Mouse (Mus musculus) lung, postnatal 0 days (tissue): ENCODE measurements around the gene Emid1. TPM values are rescaled to one million over a fixed set of nuclear protein-coding genes. Genes with fewer than 3 reads are reported as not detected.
A peak's percentile ranks its signal among the peaks of the same experiment; 100 is the strongest.

Experiments used
- ATAC-seq: fragments of 200-750 bp; cut with Nextera tagmentation; 2 replicates; pipeline ENCODE4 v1.8.0; 2017; ENCODE audit warnings: moderate library complexity
- DNase-seq: peaks from one replicate; pipeline ENCODE4 v3.0.0-alpha.2; 2016; ENCODE audit warnings: low spot score
- H3K27ac ChIP-seq: fragments of 300-500 bp; sonication (generic); 2 replicates; pipeline ENCODE4 v1.5.1; 2014; ENCODE audit warnings: antibody characterized with exemption, mild to moderate bottlenecking, low read length, mixed read lengths
- H3K27me3 ChIP-seq: fragments of 300-500 bp; sonication (generic); replicated peaks from 2 replicates; pipeline ENCODE4 v1.6.1; 2014; ENCODE audit warnings: low read length, mixed read lengths; ENCODE audit not compliant: insufficient read depth
- H3K36me3 ChIP-seq: fragments of 300-500 bp; sonication (generic); 2 replicates; pipeline ENCODE4 v1.6.1; 2014; ENCODE audit warnings: low read length, mixed read lengths; ENCODE audit not compliant: insufficient read depth
- H3K4me1 ChIP-seq: fragments of 300-500 bp; sonication (generic); 2 replicates; pipeline ENCODE4 v1.6.1; 2014; ENCODE audit warnings: antibody characterized with exemption, low read depth, low read length, mixed read lengths; ENCODE audit not compliant: insufficient read depth
- H3K4me2 ChIP-seq: fragments of 300-500 bp; sonication (generic); replicated peaks from 2 replicates; pipeline ENCODE4 v1.6.1; 2014; ENCODE audit warnings: low read depth, mild to moderate bottlenecking, low read length, moderate library complexity, mixed read lengths
- H3K4me3 ChIP-seq: fragments of 300-500 bp; sonication (generic); 2 replicates; pipeline ENCODE4 v1.5.1; 2014; ENCODE audit warnings: low read depth, low read length
- H3K9ac ChIP-seq: fragments of 300-500 bp; sonication (generic); replicated peaks from 2 replicates; pipeline ENCODE4 v1.6.1; 2014; ENCODE audit warnings: low read depth, mild to moderate bottlenecking
- H3K9me3 ChIP-seq: fragments of 300-500 bp; sonication (generic); 2 replicates; pipeline ENCODE4 v1.6.1; 2016; ENCODE audit warnings: low read length, mixed read lengths
- CTCF ChIP-seq: IDR thresholded peaks from 2 replicates; pipeline ENCODE4 v1.5.1; 2016; ENCODE audit warnings: antibody characterized with exemption, mild to moderate bottlenecking
- EP300 ChIP-seq: IDR thresholded peaks from 2 replicates; pipeline ENCODE4 v1.6.1; 2016; ENCODE audit warnings: antibody characterized with exemption, mild to moderate bottlenecking, control low read depth
- WGBS: fragments of 180-500 bp; shearing (Covaris S2); extraction: QIAGEN DNeasy Blood & Tissue Kit; methylation state at CpG from one replicate; pipeline ENCODE4 v1.1.7; 2014; 5-methylcytosine and 5-hydroxymethylcytosine counted together
- polyA plus RNA-seq: library from polyadenylated mRNA; unstranded; fragments of >200 nt; fragmentation: Nextera tagmentation; extraction: Ambion mirVana; gene quantifications from 2 replicates; pipeline ENCODE4 v1.2.1, GENCODE M21; 2015

Emid1 gene
- polyA plus RNA-seq, 1 experiment from 2014 or later: 67.5 TPM

GRCm38 (mm10) chr11:5141965-5142364 is 10.1 kb downstream of the Emid1 start:
- TF ChIP-seq EP300: no peak
- TF ChIP-seq CTCF: no peak
- Histone ChIP-seq H3K27me3 (no peaks in the 10 kb centered on the region), H3K4me1 (peaks cover 19% of the 10 kb centered on the region), H3K4me3 (no peak overlapping the region), H3K4me2 (no peak overlapping the region), H3K27ac (no peak overlapping the region), H3K36me3 (no peaks in the 10 kb centered on the region), H3K9ac (no peak overlapping the region), H3K9me3 (no peaks in the 10 kb centered on the region)
- ATAC-seq (no peak), DNase-seq (peak; percentile 40)
- WGBS: 47% methylated on average over 2 of the region's 2 CpGs

DNA sequence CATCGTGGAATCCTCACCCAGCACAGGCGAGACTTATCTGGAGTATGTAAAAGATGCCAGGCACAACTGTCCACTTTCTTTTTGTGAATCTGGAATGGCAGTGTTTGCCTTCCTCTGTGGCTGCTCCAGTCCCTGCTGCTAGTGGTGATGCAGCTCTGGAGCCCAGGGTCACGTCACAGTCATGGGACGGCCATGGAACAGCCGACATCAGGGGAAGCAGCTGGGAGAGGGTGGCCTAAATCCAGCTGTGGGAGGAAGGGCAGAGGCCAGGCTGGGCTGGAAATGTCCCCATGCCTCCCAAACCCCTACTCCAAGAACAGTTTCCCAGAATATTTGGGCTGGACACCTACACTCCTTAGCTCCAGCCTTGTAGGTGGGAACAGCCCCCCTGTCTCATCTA is 10.8 kb downstream of the Emid1 start:
- Histone ChIP-seq H3K4me1 (peaks cover 19% of the 10 kb centered on the region), H3K4me2 (no peak overlapping the region), H3K9me3 (no peaks in the 10 kb centered on the region), H3K9ac (no peak overlapping the region), H3K4me3 (no peak overlapping the region), H3K27me3 (no peaks in the 10 kb centered on the region), H3K27ac (no peak overlapping the region), H3K36me3 (no peaks in the 10 kb centered on the region)
- WGBS: 62% methylated on average over 5 of the region's 5 CpGs
- peak; percentile 47 for ATAC-seq
- TF ChIP-seq EP300: no peak
- no peak for TF ChIP-seq CTCF
- DNase-seq: no peak

- TF ChIP-seq EP300: no peak
- no peak for TF ChIP-seq CTCF
- Histone ChIP-seq H3K4me1 (peaks cover 19% of the 10 kb centered on the region), H3K4me2 (no peak overlapping the region), H3K9ac (no peak overlapping the region), H3K9me3 (no peaks in the 10 kb centered on the region), H3K36me3 (no peaks in the 10 kb centered on the region), H3K27me3 (no peaks in the 10 kb centered on the region), H3K27ac (no peak overlapping the region), H3K4me3 (no peak overlapping the region)
- ATAC-seq: peak; percentile 34
- 18% methylated on average over 8 of the region's 8 CpGs for WGBS
- peak; percentile 68 for DNase-seq
Measured at GRCm38 (mm10) chr11:5140619-5141018, 11.4 kb downstream of the Emid1 start.

DNA sequence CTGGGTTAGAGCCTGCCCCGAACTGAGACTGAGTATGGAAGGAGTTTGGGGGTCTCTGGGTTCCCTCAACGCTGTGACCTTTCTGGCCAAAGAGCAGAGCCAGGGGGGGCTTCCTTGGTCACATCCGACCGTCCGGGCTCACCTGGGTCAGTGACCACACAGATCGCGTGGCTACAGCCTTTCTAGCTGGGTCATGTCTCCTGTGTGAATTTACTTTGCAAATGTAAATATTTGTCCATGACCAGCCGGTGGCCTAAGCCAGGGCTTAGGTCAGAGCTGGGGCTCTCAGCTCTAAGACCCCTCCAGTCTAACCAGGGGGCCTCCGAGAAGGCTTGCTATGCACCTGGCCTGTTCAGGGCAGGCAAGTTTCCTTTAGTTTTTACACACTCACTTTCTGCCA is 12.7 kb downstream of the Emid1 start:
- H3K9ac ChIP-seq: no peak overlapping the region

GRCm38 (mm10) chr11:5138642-5139041 is 13.4 kb downstream of the Emid1 start:
- Histone ChIP-seq H3K27me3 (no peaks in the 10 kb centered on the region), H3K9ac (no peak overlapping the region), H3K36me3 (no peaks in the 10 kb centered on the region), H3K4me1 (peaks cover 19% of the 10 kb centered on the region), H3K27ac (peak overlapping the region; percentile 63), H3K9me3 (no peaks in the 10 kb centered on the region), H3K4me3 (no peak overlapping the region), H3K4me2 (no peak overlapping the region)
- TF ChIP-seq CTCF: no peak
- no peak for TF ChIP-seq EP300
- WGBS: 43% methylated on average over 2 of the region's 2 CpGs
- ATAC-seq (peak; percentile 56), DNase-seq (peak; percentile 68)

More for the DNA sequence above, 12.7 kb downstream of the Emid1 start:
- H3K9me3 ChIP-seq: no peaks in the 10 kb centered on the region
- no peak overlapping the region for H3K4me2 ChIP-seq
- no peaks in the 10 kb centered on the region for H3K27me3 ChIP-seq
- H3K36me3 ChIP-seq: no peaks in the 10 kb centered on the region
- H3K27ac ChIP-seq: peak overlapping the region; percentile 39; the same call in 1 of the 2 replicates
- no peak overlapping the region for H3K4me3 ChIP-seq
- TF ChIP-seq EP300: no peak
- no peak for TF ChIP-seq CTCF
- ATAC-seq: no peak
- WGBS: 51% methylated on average over 9 of the region's 9 CpGs
- DNase-seq: no peak
- peaks cover 19% of the 10 kb centered on the region for H3K4me1 ChIP-seq

GRCm38 (mm10) chr11:5135914-5136313 is 16.1 kb downstream of the Emid1 start:
- Histone ChIP-seq H3K4me3 (no peak overlapping the region), H3K4me2 (no peak overlapping the region), H3K36me3 (no peaks in the 10 kb centered on the region), H3K27ac (0 out of 2 replicates have a peak overlapping the region, but pooled peaks have one; percentile 47), H3K9ac (no peak overlapping the region), H3K27me3 (no peaks in the 10 kb centered on the region), H3K4me1 (peaks cover 17% of the 10 kb centered on the region), H3K9me3 (no peaks in the 10 kb centered on the region)
- no peak for TF ChIP-seq EP300
- no peak for TF ChIP-seq CTCF
- peak; percentile 83 for ATAC-seq
- whole genome bisulfite sequencing: 48% methylated on average over 11 of the region's 11 CpGs
- DNase-seq: peak; percentile 89

DNA sequence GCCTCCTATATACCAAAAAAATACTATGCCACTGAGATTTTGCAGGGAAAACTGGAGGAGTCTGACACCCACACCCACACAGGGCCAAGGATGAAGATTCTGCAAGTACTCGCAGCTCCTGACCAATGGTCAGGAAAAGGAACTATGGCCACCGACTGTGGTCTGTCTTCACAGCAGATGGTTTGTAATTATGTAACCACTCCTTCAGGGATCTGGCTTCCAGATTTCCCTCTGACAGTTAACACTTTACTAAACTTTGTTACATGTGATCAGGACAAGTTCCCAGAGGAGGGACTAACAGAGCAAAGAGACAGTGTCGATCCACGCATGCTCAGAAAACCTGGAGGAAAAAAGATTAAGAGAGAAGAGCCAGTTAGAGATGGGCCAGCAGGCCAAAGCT is 19.3 kb downstream of the Emid1 start:
- H3K4me3 ChIP-seq: no peak overlapping the region
- 73% methylated on average over 4 of the region's 4 CpGs for WGBS
- no peak overlapping the region for H3K9ac ChIP-seq
- H3K4me1 ChIP-seq: no peaks in the 10 kb centered on the region
- DNase-seq (peak; percentile 35), ATAC-seq (no peak)
- TF ChIP-seq CTCF (no peak), EP300 (no peak)
- H3K27me3 ChIP-seq: no peaks in the 10 kb centered on the region
- H3K4me2 ChIP-seq: no peak overlapping the region
- no peak overlapping the region for H3K27ac ChIP-seq
- H3K9me3 ChIP-seq: no peaks in the 10 kb centered on the region
- H3K36me3 ChIP-seq: no peaks in the 10 kb centered on the region
